Comparison of ENCODE assay signal across 11 mouse cellular contexts in genomic region chr7:44526414-44527154, GRCm38 (mm10). TPM values are rescaled to one million over a fixed set of nuclear protein-coding genes. Genes with fewer than 3 reads are reported as not detected.
"Had no signal": no experiment of that assay in that cellular context is flagged by ENCODE, and none has a peak within 500 bp of the region (broad histone marks: within the 10 kb centered on the region; RNA-seq: fewer than 3 reads in every experiment).

No protein-coding gene starts in this region.

- H3K27ac ChIP-seq: limb, embryonic 12.5 days; liver, embryonic 13.5 days; lung, embryonic 15.5 days; macrophage; midbrain, embryonic 12.5 days; stomach, postnatal 0 days had no signal

- H3K9me3 ChIP-seq: limb, embryonic 12.5 days; liver, embryonic 13.5 days; lung, embryonic 15.5 days; midbrain, embryonic 12.5 days had no signal

- H3K9ac ChIP-seq: limb, embryonic 12.5 days; liver, embryonic 13.5 days; liver, postnatal 0 days; lung, embryonic 15.5 days; midbrain, embryonic 12.5 days had no signal

- H3K4me3 ChIP-seq: midbrain, embryonic 12.5 days had no signal

- H3K36me3 ChIP-seq: limb, embryonic 12.5 days; liver, embryonic 13.5 days; lung, embryonic 15.5 days; midbrain, embryonic 12.5 days had no signal

RNA-seq across cellular contexts. Expression of gene Mybpc2, which starts 2.1 kb away (rescaled TPM):
- polyA plus RNA-seq: liver, embryonic 13.5 days; macrophage had no signal

RNA-seq across cellular contexts. Expression of gene Spib, which starts 5.3 kb away (rescaled TPM):
- total RNA-seq: layer of hippocampus, adult 18-20 months; left cerebral cortex, postnatal 36 days had no signal
- polyA plus RNA-seq: midbrain, embryonic 12.5 days; midbrain, embryonic 16.5 days; neural tube, embryonic 14.5 days had no signal
